Mouse (Mus musculus) left cerebral cortex, adult 8-10 months (tissue): Measurements from ENCODE around the gene Colec11. TPM values are rescaled to one million over a fixed set of nuclear protein-coding genes. Genes with fewer than 3 reads are reported as not detected.

Source experiments
- DNase-seq, 2 experiments: peaks; one replicate each; pipeline ENCODE4 v3.0.0; 2022; ENCODE audit warnings: low spot score in 2 of 2
- total RNA-seq, 4 experiments: library from RNA; stranded (reverse); gene quantifications; 2 replicates each; pipeline ENCODE4 v1.2.4; 2022

Gene Colec11
- total RNA-seq: under 1 TPM in 3 of 4 experiments, not detected in 1; 0.35 to 0.39 (median 0.35) TPM

- DNase-seq: no peak
These were observed at the start of gene Colec11 for GRCm38 (mm10) chr12:28623195-28623594. Gene Colec11, minus strand, starts transcription at chr12:28623377.

GRCm38 (mm10) chr12:28667287-28667686, 44.1 kb upstream of the Colec11 start:
- no peak for DNase-seq

GRCm38 (mm10) chr12:28666734-28667133, 43.6 kb upstream of the Colec11 start:
- DNase-seq: no peak

GRCm38 (mm10) chr12:28662628-28663027, 39.5 kb upstream of the Colec11 start:
- DNase-seq: no peak

GRCm38 (mm10) chr12:28649141-28650110, 26.2 kb upstream of the Colec11 start, which contains the start of gene Rnaseh1:
Gene Rnaseh1, plus strand, starts transcription at chr12:28649602.
- DNase-seq: peak; percentile 84 to 91

GRCm38 (mm10) chr12:28638778-28639177, 15.6 kb upstream of the Colec11 start:
- DNase-seq: no peak

- no peak for DNase-seq
These were observed 13.4 kb upstream of the Colec11 start for GRCm38 (mm10) chr12:28636543-28636942.

- DNase-seq: peak; percentile 89 to 93
These were observed 12.6 kb upstream of the Colec11 start, which contains the start of gene Rps7 for GRCm38 (mm10) chr12:28635535-28636476. Gene Rps7, minus strand, starts transcription at chr12:28635953.

- no peak for DNase-seq
These were observed 11.9 kb upstream of the Colec11 start for GRCm38 (mm10) chr12:28635058-28635534.

GRCm38 (mm10) chr12:28628436-28628835, 5.3 kb upstream of the Colec11 start:
- no peak for DNase-seq

- DNase-seq: no peak
These were observed 3.9 kb upstream of the Colec11 start for GRCm38 (mm10) chr12:28627092-28627491.

- DNase-seq: no peak
These were observed 2.2 kb upstream of the Colec11 start for GRCm38 (mm10) chr12:28625407-28625806.

- DNase-seq: no peak
These were observed 1.1 kb upstream of the Colec11 start for GRCm38 (mm10) chr12:28624251-28624650.

GRCm38 (mm10) chr12:28622641-28623040, 536 bp downstream of the Colec11 start:
- no peak for DNase-seq

- DNase-seq: peak in 1 of 2 experiments; percentile 39
These were observed 1.0 kb downstream of the Colec11 start for GRCm38 (mm10) chr12:28622167-28622532.

GRCm38 (mm10) chr12:28621451-28622166, 1.6 kb downstream of the Colec11 start:
- DNase-seq: no peak

- no peak for DNase-seq
These were observed 5.9 kb downstream of the Colec11 start for GRCm38 (mm10) chr12:28617297-28617696.

GRCm38 (mm10) chr12:28614401-28614800, 8.8 kb downstream of the Colec11 start:
- no peak for DNase-seq

- peak; percentile 30 to 77 for DNase-seq
These were observed 10.8 kb downstream of the Colec11 start for GRCm38 (mm10) chr12:28612391-28612790.

- peak; percentile 34 to 67 for DNase-seq
These were observed 15.5 kb downstream of the Colec11 start for GRCm38 (mm10) chr12:28607546-28608305.
